Mouse (Mus musculus): ENCODE results near the gene Cfap46. TPM values are rescaled to one million over a fixed set of nuclear protein-coding genes. Genes with fewer than 3 reads are reported as not detected.
"Not testable (repeated sequence)": the region's sequence is repeated elsewhere in the genome, so short reads cannot be mapped to it uniquely, and the experiment has no call there.

The Cfap46 gene
- total RNA-seq, 2 experiments from 2014 or later, result 0.64 to 0.93 TPM

- no peak for DNase-seq (ENCODE audit: low spot score in 2 of 2)
Measured at GRCm38 (mm10) chr7:139666871-139667270, 16.7 kb downstream of the Cfap46 start.

GRCm38 (mm10) chr7:139663318-139663717 is 20.3 kb downstream of the Cfap46 start:
- DNase-seq (ENCODE audit: low spot score in 2 of 2), result no peak

DNA sequence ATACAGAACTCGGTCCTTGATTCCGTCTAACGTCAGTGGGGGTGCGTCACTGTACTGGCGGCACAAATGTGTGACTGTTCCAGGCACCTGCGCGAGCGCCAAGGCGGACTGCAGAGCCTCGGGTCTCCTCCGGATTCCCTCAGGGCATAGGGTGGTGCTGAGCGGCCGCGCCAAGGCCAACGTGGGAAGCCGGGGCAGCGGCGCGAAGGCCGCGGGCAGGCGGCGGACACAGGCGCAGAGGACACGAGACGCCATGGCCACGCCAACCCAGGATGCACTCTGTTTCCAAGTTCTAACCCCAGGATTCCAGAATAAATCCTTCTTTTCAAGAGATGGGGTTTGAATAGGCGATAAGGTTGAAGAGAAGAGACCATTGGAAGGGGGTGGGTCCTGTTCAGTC is 23.7 kb downstream of the Cfap46 start:
- not testable (repeated sequence) for DNase-seq (ENCODE audit: low spot score in 2 of 2)

DNA sequence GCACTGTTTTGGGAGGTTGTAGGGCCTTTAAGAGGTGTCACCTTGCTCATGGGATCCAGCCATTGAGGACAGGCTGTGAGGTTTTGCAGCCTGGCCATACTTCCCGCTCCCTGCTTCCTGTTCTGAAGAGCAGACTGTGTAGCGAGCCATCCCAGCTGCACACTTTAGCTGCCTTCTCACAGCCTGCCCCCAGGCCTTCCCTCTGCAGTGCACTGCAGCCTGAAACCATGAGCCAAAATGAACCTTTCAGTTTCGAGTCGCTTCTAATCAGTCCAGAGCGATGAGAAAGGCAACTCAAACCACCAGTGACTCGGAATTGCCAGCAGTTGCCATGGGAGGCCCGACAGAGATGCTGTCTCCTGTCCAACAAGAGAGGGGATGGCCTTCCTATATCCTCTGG is 33.9 kb downstream of the Cfap46 start:
- no peak for DNase-seq (ENCODE audit: low spot score in 2 of 2)

GRCm38 (mm10) chr7:139648107-139648824 is 35.4 kb downstream of the Cfap46 start:
- peak; percentile 90 to 94 for DNase-seq (ENCODE audit: low spot score in 2 of 2)

- DNase-seq (ENCODE audit: low spot score in 2 of 2), result no peak
Measured at GRCm38 (mm10) chr7:139633393-139633792, 50.2 kb downstream of the Cfap46 start.

GRCm38 (mm10) chr7:139625156-139625555 is 58.5 kb downstream of the Cfap46 start:
- DNase-seq (ENCODE audit: low spot score in 2 of 2), result no peak

DNA sequence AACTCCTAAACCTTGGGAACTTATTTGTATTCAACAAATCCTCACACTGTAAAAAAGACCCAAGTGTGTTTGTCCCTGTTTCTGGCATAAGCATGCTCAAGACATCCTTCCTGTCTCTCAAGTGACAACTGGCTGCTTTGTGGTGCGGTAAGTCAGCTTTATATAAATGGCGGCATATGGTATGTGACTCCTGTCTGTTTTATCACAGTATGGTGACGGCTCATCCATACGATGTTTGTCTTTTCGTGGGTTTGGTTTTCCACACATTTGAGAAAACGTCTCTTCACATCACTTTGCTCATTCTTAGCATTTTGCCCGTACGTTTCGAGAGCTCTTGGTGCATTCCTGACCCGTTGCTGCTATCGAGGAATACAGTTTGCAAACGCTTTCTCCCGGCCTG is 61.0 kb downstream of the Cfap46 start:
- DNase-seq (ENCODE audit: low spot score in 2 of 2), result no peak

DNA sequence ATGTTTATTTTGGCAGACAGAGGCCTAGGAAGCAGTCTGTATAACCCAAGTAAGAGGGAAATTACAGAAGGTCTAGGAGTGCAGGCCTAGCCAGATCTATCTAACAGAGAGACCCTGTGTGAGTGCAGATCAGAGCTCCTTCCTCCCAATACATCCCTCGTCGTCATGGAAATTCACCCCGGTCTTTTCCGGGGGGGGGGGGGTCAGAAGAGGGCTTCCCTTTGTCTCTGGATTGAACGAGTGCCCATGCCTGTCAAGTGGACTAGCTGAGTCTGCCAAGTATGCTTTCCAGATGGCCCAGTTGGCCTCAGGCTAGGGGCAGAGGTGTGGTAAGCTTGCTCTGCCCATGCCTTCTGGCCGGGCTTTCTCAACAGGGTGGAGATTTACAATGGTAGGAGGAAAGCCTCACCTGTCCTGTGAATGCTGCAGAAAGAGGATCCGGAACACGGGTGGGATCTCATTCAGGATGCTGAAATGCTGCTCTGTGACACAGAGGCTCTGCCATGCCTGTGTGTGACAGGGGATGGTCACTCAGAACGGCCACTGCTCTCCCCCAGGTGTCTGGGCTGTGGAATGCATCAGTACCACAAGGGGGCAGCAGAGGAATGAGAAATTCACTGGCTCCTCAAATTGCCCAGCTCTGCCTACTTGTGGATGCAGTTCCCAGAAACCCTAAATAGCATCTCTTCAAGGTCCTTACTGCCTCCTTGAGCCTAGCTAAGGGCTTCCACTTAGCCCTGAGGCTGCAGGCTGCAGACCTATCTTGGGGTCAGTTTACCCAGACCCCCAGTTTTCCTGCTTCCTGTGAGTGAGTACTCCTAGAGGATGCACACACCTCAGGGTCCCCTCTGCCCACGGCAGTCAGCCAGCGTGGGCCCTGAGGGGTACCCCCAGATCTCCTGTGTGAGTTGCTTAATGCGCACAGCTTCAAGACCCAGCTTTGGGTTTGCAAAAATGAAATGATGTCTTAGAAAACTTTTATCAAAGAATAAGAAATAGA is 67.5 kb downstream of the Cfap46 start:
- peak; percentile 51 to 55 for DNase-seq (ENCODE audit: low spot score in 2 of 2)

- DNase-seq (ENCODE audit: low spot score in 2 of 2), result no peak
Measured at GRCm38 (mm10) chr7:139610328-139610727, 73.3 kb downstream of the Cfap46 start.

DNA sequence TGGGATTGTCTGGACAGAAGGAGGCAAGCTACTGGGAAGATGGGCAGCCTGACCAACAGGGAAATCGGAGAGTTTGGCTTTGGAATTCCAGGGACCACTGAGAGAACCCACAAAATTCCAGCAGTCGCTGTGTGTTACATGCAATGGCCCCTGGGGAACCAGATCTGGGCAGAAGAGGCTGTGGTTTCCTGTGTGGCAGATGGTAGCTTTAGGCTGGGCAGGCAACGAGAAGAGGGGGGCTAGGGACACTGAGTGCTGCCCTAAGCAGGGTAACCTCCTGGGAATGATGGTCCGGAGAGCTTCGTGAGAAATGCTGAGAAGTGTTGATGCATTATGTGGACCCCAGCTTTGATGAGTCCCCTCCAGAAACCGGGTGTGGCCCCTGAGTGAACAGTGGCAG is 87.8 kb downstream of the Cfap46 start:
- DNase-seq (ENCODE audit: low spot score in 2 of 2), result no peak

DNA sequence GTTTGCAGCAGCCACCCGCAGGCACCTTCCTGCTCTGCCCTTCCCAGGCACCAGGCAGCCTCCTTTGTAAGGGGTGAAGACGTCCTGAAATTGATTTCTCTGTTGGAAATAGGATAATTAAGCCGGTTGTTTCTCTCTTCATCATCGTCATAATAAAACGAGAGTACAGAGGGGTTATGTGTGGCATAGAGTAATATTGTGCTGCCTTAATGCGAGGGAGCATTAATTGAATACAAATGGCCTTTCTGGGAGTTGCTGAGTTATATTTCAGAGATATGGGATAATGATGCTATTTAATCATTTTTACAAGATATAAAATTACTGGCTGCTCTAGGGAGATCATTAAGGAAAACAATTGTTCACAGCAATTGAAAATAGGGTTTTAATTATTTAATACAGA is 88.3 kb downstream of the Cfap46 start:
- no peak for DNase-seq (ENCODE audit: low spot score in 2 of 2)

DNA sequence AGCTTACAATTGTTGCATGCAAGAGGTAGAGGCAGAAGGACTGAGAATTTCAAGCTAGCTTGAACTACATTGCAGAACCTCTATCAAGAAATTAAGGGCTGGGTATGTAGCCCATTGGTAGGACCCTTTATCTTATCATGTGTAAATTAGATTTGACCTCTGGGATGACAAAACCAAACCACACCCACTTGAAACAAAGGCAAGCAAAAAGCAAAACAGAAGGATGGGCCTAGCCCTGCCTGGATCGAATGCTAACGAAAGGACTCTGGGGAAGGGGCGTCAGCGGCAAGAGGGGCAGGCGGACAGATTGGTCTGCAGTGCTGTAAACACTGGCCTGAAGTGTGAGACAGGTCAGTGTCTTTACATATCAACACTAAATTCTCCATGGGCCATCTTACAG is 92.3 kb downstream of the Cfap46 start:
- no peak for DNase-seq (ENCODE audit: low spot score in 2 of 2)

- DNase-seq (ENCODE audit: low spot score in 2 of 2), result peak; percentile 28 to 38
Measured at GRCm38 (mm10) chr7:139590302-139590701, 93.3 kb downstream of the Cfap46 start.

DNA sequence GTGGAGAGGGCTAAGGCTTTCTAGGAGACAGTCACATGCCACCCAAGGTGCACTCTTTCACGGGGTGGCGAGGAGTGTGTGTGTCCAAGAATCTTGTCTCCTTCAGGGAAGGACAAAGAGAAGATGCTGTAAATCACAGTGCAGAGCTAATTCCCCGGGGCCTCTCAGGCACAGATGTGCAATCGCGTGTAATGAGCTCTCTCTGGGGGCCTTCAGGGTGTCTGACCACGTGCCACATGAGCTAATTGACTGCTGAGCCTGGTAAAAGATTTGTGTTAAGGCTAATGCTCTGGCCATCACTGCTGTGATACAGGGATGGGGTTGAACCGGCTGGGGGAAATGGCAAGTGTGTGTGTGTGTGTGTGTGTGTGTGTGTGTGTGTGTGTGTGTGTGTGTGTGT is 95.7 kb downstream of the Cfap46 start:
- DNase-seq (ENCODE audit: low spot score in 2 of 2), result no peak

DNA sequence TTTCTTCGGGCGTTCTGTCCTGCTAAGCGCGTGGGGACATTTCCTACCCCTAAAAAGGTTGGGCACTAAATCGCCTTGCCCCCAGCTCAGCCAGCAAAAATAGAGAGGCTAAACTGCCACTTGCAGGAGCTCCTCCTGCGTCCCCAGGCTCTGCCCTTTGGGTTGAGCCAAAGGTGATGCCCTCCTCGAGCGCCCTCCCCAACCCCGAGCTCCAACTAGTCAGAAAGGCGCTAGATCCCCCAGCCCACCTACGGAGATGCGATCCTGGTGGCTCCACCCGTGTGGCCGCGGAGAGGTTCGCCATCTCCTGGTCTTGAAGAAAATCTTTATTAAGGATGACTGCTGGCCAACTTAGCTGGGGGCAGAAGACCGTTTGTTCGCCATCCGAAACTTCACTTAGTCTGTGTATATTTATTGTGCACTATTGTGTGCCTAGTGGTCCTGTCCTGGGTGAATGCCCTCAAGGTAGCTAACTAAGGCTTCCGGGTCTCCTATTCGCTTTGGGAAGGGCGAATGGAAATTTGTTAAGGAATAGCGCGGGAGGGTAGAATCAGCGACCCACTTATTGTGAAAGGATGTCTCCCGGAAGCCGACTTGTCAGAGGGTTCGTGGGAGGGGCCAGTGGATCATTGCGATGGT is 98.3 kb downstream of the Cfap46 start:
- no peak for DNase-seq (ENCODE audit: low spot score in 2 of 2)

- DNase-seq (ENCODE audit: low spot score in 2 of 2), result no peak
Measured at GRCm38 (mm10) chr7:139584221-139585175, 99.1 kb downstream of the Cfap46 start.

DNA sequence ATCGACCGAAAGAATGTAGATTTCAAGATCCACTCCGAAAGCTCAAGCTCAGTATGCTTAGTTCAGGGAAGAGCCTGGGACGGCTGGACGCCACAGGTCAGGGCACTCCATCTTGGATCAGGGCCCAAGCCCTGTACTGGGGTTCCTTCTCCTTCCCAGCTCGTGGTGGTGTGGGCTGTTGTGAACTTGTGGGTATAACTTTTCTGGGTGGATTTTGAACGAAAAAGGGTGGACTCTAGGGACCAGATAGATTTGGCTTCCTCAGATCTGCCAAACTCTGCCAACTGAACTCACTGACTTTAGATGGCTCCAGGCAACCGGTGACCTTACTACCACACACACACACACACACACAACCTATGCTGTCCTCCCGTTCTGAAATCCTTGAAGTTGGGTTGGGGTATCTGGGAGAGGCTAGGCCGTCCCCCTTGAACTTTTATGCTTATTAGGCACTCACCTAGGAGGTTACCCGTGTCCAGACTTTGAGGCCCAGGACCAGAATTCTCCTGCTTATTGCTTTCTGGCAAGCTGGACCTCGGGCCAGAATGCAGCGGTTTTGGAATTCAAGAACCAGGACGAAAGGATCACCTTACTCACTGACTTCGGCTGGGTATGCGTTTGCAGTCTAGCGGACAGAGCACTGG is 100.4 kb downstream of the Cfap46 start:
- no peak for DNase-seq (ENCODE audit: low spot score in 2 of 2)

- DNase-seq (ENCODE audit: low spot score in 2 of 2), result peak; percentile 51 to 58
Measured at GRCm38 (mm10) chr7:139582595-139582994, 101.0 kb downstream of the Cfap46 start, which contains the start of gene Nkx6-2. Gene Nkx6-2 (minus strand): TSS chr7:139582797.
